Mouse (Mus musculus) retina, postnatal 7 days (tissue): Measurements from ENCODE around the gene Scap.
"Not testable (repeated sequence)": the region's sequence is repeated elsewhere in the genome, so short reads cannot be mapped to it uniquely, and the experiment has no call there.

Experiments
- DNase-seq: peaks from one replicate; pipeline ENCODE4 v3.0.0-alpha.2; 2012; ENCODE audit warnings: low read depth, low spot score

Gene Scap

DNA sequence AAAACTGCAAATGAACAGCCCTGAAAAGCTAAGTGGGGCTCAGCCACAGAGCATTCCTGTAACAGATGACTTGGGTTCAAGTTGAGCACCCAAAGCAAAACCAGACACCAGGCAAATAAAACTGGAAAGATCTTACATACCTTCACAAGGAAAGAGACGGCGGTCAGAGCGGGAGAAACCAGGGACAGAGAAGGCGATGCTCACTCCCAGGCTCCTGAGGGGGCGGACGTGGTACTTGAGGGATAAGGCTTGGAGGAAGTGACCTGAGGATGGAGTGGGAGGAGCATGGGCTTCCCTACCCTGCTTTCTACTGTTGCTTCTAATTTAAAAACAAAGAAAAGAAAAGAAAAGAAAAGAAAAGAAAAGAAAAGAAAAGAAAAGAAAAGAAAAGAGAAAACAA lies 2.7 kb upstream of the Scap start:
- no peak for DNase-seq

- not testable (repeated sequence) for DNase-seq
These were observed 2.2 kb upstream of the Scap start for GRCm38 (mm10) chr9:110330913-110331312.

GRCm38 (mm10) chr9:110333896-110334259 lies 790 bp downstream of the Scap start:
- DNase-seq = no peak

DNA sequence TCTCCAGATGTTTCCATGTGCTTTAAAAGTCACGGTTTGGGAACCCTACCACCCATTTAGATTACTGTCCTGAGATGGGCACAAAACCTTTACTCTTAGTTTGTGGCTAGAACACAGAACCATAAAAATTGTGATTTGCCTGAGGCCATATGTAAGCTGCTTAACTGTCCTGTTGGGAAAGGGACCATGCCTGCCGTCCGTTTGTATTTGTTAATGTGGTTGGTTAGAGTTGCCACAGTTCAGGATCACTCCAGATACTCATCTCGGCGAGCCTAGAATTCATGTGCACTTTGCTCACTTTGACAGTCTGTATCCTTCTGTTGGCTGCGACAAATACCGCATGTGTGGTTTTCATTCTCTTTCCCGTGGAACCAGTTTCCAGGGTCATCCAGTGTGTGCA lies 1.8 kb downstream of the Scap start:
- no peak for DNase-seq

- DNase-seq = no peak
These were observed 7.1 kb downstream of the Scap start for GRCm38 (mm10) chr9:110340037-110340750.

DNA sequence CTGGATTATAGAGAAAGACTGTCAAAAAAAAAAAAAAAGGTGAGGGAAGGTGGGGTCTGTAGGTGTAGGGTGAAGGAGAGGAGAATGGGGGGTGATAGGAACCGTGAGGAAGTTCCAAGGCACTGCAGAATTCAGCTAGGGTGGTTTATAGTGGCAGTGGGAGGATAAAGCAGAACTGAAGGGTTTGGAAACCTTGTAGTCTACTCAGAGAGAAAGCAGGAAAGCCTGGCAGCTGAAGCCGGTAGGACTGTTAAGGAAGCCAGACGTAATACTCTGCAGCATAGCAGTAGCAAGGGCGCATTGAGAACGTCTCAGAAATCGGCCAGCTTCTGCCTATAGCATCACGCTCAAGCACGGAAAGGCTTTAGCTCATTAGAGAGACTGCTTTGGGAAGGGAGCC lies 8.9 kb downstream of the Scap start:
- no peak for DNase-seq

DNA sequence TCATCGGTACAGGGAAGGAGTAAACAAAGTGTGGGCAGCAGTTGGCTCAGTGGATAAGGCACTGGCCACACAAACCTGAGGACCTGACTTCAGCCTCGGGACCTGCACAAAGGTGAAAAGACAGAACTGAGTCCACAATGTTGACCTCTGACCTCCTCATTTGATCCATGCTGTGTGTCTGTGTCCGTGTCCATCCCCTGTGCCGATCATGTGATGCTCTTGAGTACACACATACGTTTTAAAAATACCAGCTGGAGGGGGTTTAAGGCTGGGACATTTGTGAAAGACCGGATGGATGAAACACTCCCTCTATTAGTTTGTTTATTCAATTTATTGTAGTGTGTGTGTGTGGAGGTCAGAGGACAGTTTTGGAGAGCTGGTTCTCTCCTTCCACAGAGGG lies 10.7 kb downstream of the Scap start:
- DNase-seq = no peak

GRCm38 (mm10) chr9:110345057-110345739 lies 12.1 kb downstream of the Scap start:
- no peak for DNase-seq

GRCm38 (mm10) chr9:110348899-110349298 lies 15.8 kb downstream of the Scap start:
- DNase-seq = no peak

GRCm38 (mm10) chr9:110350188-110350587 lies 17.1 kb downstream of the Scap start:
- no peak for DNase-seq

DNA sequence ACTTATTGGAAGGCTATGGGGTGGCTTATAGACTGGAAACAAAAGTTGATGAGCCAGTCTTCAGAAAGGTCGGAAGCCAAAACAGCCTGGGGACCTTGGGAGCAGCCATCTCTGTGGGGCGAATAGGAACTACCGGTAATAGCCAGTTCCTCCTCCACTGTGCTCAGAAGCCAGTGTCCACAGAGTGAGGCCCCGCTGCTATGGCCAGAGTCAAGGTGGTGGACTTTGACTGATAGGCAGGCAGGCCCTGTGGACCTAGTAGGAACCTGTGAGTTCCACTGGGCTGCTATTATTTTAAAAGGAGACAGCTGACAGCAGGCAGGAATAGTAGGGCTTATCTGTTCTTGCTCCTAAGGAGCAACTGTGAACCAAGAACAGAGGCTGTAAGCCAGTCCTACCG lies 17.5 kb downstream of the Scap start:
- DNase-seq = no peak

DNA sequence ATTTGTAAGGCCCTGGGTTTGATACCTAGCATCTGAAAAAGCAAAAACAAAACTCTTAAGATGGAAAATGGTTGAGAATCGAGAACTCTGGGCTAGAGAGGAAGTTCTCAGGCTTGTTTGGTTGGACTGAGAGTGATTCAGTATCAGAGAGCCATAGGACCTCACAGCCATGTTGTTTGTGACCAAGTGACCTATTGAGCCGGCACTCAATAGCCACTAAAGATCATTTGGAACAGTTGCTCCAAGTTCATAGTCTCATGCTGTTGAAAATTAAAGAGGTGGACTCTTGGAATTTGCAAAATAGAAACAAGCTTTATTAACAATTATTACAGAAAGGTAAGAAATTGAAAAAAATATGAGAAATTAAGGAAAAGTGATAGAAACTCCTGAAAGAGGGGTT lies 18.3 kb downstream of the Scap start:
- DNase-seq = no peak

- no peak for DNase-seq
These were observed 19.0 kb downstream of the Scap start for GRCm38 (mm10) chr9:110351932-110352632.

GRCm38 (mm10) chr9:110358341-110358740 lies 25.3 kb downstream of the Scap start:
- DNase-seq = no peak

GRCm38 (mm10) chr9:110361299-110361698 lies 28.2 kb downstream of the Scap start:
- DNase-seq = no peak

- no peak for DNase-seq
These were observed 29.2 kb downstream of the Scap start for GRCm38 (mm10) chr9:110362337-110362736.

DNA sequence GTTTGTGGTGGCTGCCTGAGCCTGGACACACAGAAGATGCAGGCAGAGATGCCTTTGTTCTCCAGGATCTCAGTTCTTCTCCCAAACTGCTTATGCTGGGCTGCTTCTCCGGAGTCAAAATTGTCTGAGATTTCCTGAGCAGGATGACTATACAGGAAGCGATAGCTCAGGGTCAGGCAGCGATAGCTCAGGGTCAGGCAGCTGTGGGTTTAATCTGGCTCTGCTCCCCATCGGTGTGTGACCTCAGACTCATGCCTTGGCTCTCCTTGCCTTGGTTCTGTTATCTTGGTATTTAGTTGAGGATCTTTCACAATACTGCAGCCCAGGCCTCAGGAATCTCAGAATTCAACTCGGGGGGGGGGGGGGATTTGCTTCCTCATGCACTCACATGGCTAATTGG lies 33.7 kb downstream of the Scap start:
- DNase-seq = no peak

DNA sequence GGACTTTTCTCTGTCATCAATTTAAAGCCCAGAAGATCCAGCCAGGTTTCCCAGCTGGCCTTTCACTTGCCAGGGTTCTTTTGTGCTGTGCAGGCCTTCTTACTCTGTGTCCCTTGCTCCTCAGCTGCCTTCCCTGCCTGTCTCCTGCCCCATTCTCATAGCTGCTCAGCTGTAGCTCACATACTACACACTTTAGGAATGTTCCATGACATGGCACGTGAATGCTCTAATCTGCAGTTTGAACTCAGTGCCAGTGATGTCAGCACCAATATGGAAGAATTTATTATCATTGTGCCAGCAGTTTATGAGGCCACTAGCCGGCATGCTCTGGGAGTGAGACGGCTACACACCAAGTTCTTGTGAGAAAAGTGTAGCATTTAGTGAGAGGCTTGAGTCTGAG lies 36.8 kb downstream of the Scap start:
- no peak for DNase-seq

- no peak for DNase-seq
These were observed 40.8 kb downstream of the Scap start for GRCm38 (mm10) chr9:110373871-110374270.

- DNase-seq = no peak
These were observed 42.6 kb downstream of the Scap start for GRCm38 (mm10) chr9:110375668-110376067.

GRCm38 (mm10) chr9:110377655-110378054 lies 44.6 kb downstream of the Scap start:
- not testable (repeated sequence) for DNase-seq

GRCm38 (mm10) chr9:110379361-110379760 lies 46.3 kb downstream of the Scap start:
- DNase-seq = no peak

DNA sequence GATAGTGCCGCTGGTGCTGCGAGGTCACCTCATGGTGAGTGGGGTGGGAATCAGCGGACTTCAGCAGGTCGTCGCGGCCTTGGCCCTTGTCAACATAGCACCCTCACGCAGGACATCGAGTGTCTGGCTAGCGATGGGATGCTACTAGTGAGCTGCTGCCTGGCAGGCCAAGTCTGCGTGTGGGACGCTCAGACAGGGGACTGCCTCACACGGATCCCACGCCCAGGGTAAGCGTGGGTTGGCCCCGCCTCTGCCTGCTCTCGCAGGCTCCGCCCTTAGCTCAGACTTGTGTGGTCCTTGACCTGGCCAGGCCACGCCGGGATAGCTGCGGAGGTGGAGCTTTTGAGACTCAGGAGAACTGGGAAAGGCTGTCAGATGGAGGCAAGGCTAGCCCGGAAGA lies 47.6 kb downstream of the Scap start:
- DNase-seq = no peak
